Mouse (Mus musculus): ENCODE data around the gene Spag16. TPM values are rescaled to one million over a fixed set of nuclear protein-coding genes. Genes with fewer than 3 reads are reported as not detected.

Spag16 gene
- polyA plus RNA-seq, 1 experiment: 0.42 TPM

GRCm38 (mm10) chr1:70078806-70079205 lies 252.0 kb downstream of the Spag16 start:
- Histone ChIP-seq H3K27ac (ENCODE audit: insufficient read depth, low read length) (no peak overlapping the region), H3K4me1 (ENCODE audit: control insufficient read depth, insufficient read depth, low read length) (no peaks in the 10 kb centered on the region)

GRCm38 (mm10) chr1:70082208-70082878 lies 255.6 kb downstream of the Spag16 start:
- Histone ChIP-seq H3K4me3 (ENCODE audit: insufficient read depth, low read length) (no peak overlapping the region), H3K4me1 (ENCODE audit: control insufficient read depth, insufficient read depth, low read length) (no peaks in the 10 kb centered on the region), H3K27ac (ENCODE audit: insufficient read depth, low read length) (no peak overlapping the region)
- TF ChIP-seq POLR2A (IDR thresholded peaks at IDR 0.05; ENCODE audit: extremely low read depth, insufficient read depth, low read length) (no peak), CTCF (IDR thresholded peaks at IDR 0.05; ENCODE audit: extremely low read depth, insufficient read depth, low read length) (no peak)

More at GRCm38 (mm10) chr1:70078806-70079205, 252.0 kb downstream of the Spag16 start:
- TF ChIP-seq CTCF (IDR thresholded peaks at IDR 0.05; ENCODE audit: extremely low read depth, insufficient read depth, low read length): no peak
- TF ChIP-seq POLR2A (IDR thresholded peaks at IDR 0.05; ENCODE audit: extremely low read depth, insufficient read depth, low read length): no peak
- H3K4me3 ChIP-seq (ENCODE audit: insufficient read depth, low read length): no peak overlapping the region

GRCm38 (mm10) chr1:70104683-70105082 lies 277.9 kb downstream of the Spag16 start:
- H3K27ac ChIP-seq (ENCODE audit: insufficient read depth, low read length): no peak overlapping the region
- no peaks in the 10 kb centered on the region for H3K4me1 ChIP-seq (ENCODE audit: control insufficient read depth, insufficient read depth, low read length)
- no peak for TF ChIP-seq POLR2A (IDR thresholded peaks at IDR 0.05; ENCODE audit: extremely low read depth, insufficient read depth, low read length)
- no peak for TF ChIP-seq CTCF (IDR thresholded peaks at IDR 0.05; ENCODE audit: extremely low read depth, insufficient read depth, low read length)
- no peak overlapping the region for H3K4me3 ChIP-seq (ENCODE audit: insufficient read depth, low read length)

- no peaks in the 10 kb centered on the region for H3K4me1 ChIP-seq (ENCODE audit: control insufficient read depth, insufficient read depth, low read length)
- no peak overlapping the region for H3K4me3 ChIP-seq (ENCODE audit: insufficient read depth, low read length)
- TF ChIP-seq CTCF (IDR thresholded peaks at IDR 0.05; ENCODE audit: extremely low read depth, insufficient read depth, low read length): no peak
- TF ChIP-seq POLR2A (IDR thresholded peaks at IDR 0.05; ENCODE audit: extremely low read depth, insufficient read depth, low read length): no peak
- no peak overlapping the region for H3K27ac ChIP-seq (ENCODE audit: insufficient read depth, low read length)
These were observed 289.6 kb downstream of the Spag16 start for GRCm38 (mm10) chr1:70116212-70116982.

- Histone ChIP-seq H3K4me3 (ENCODE audit: insufficient read depth, low read length) (no peak overlapping the region), H3K4me1 (ENCODE audit: control insufficient read depth, insufficient read depth, low read length) (no peaks in the 10 kb centered on the region), H3K27ac (ENCODE audit: insufficient read depth, low read length) (no peak overlapping the region)
- TF ChIP-seq POLR2A (IDR thresholded peaks at IDR 0.05; ENCODE audit: extremely low read depth, insufficient read depth, low read length) (no peak), CTCF (IDR thresholded peaks at IDR 0.05; ENCODE audit: extremely low read depth, insufficient read depth, low read length) (no peak)
These were observed 301.3 kb downstream of the Spag16 start for GRCm38 (mm10) chr1:70128035-70128434.

GRCm38 (mm10) chr1:70135547-70135946 lies 308.8 kb downstream of the Spag16 start:
- H3K4me1 ChIP-seq (ENCODE audit: control insufficient read depth, insufficient read depth, low read length): no peaks in the 10 kb centered on the region
- TF ChIP-seq CTCF (IDR thresholded peaks at IDR 0.05; ENCODE audit: extremely low read depth, insufficient read depth, low read length) (no peak), POLR2A (IDR thresholded peaks at IDR 0.05; ENCODE audit: extremely low read depth, insufficient read depth, low read length) (no peak)
- H3K27ac ChIP-seq (ENCODE audit: insufficient read depth, low read length): no peak overlapping the region
- no peak overlapping the region for H3K4me3 ChIP-seq (ENCODE audit: insufficient read depth, low read length)

- no peak for TF ChIP-seq POLR2A (IDR thresholded peaks at IDR 0.05; ENCODE audit: extremely low read depth, insufficient read depth, low read length)
- no peak for TF ChIP-seq CTCF (IDR thresholded peaks at IDR 0.05; ENCODE audit: extremely low read depth, insufficient read depth, low read length)
- no peak overlapping the region for H3K27ac ChIP-seq (ENCODE audit: insufficient read depth, low read length)
- H3K4me1 ChIP-seq (ENCODE audit: control insufficient read depth, insufficient read depth, low read length): no peaks in the 10 kb centered on the region
- no peak overlapping the region for H3K4me3 ChIP-seq (ENCODE audit: insufficient read depth, low read length)
These were observed 338.8 kb downstream of the Spag16 start for GRCm38 (mm10) chr1:70165343-70166158.

- no peak overlapping the region for H3K27ac ChIP-seq (ENCODE audit: insufficient read depth, low read length)
- H3K4me1 ChIP-seq (ENCODE audit: control insufficient read depth, insufficient read depth, low read length): no peaks in the 10 kb centered on the region
- TF ChIP-seq POLR2A (IDR thresholded peaks at IDR 0.05; ENCODE audit: extremely low read depth, insufficient read depth, low read length) (no peak), CTCF (IDR thresholded peaks at IDR 0.05; ENCODE audit: extremely low read depth, insufficient read depth, low read length) (no peak)
- H3K4me3 ChIP-seq (ENCODE audit: insufficient read depth, low read length): no peak overlapping the region
These were observed 353.5 kb downstream of the Spag16 start for GRCm38 (mm10) chr1:70180123-70180741.

GRCm38 (mm10) chr1:70264815-70265214 lies 438.0 kb downstream of the Spag16 start:
- H3K4me3 ChIP-seq (ENCODE audit: insufficient read depth, low read length): no peak overlapping the region
- no peak for TF ChIP-seq POLR2A (IDR thresholded peaks at IDR 0.05; ENCODE audit: extremely low read depth, insufficient read depth, low read length)
- H3K27ac ChIP-seq (ENCODE audit: insufficient read depth, low read length): no peak overlapping the region
- no peaks in the 10 kb centered on the region for H3K4me1 ChIP-seq (ENCODE audit: control insufficient read depth, insufficient read depth, low read length)
